Mouse (Mus musculus): ENCODE measurements at regions not wholly inside any gene's neighbourhood (a gene's known extent, or its start where the extent isn't known, plus 50 kb on each side); places are given as distances from the start of the nearest gene placed in this dataset.

DNA sequence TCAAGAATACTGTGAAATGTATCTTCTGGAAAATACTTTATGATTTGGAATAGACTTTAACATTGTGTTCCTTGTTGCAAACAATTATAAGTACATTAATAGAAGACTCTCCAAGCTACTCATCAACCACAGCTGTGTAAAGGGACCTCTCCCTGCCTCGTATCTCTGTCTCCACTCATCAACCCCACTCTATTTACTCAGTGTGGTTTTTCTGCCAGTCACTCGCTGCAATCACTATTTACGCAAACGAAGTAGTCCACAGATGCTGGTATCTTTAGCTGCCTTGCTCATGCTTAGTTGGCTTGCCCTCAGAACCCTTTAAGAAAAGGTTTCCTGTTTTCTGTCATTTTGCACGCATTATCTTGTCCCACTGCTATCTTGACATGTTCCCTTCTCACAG lies 300.1 kb upstream of the B430218F22Rik start:
- Histone ChIP-seq H3K27me3 (ENCODE audit: control insufficient read depth in 1 of 2, insufficient read depth in 2 of 2, low read length in 2 of 2) (no peaks in the 10 kb centered on the region), H3K79me2 (ENCODE audit: control insufficient read depth, insufficient read depth, low read length, poor library complexity) (no peaks in the 10 kb centered on the region), H3K9ac (ENCODE audit: control insufficient read depth, low read depth, low read length, poor library complexity, severe bottlenecking) (no peak overlapping the region), H3K4me3 (ENCODE audit: control insufficient read depth in 1 of 2, insufficient read depth in 1 of 2, low read depth in 2 of 2, low read length in 2 of 2) (no peak overlapping the region), H3K27ac (ENCODE audit: control insufficient read depth, low read depth, low read length) (no peak overlapping the region), H3K36me3 (ENCODE audit: control insufficient read depth in 1 of 2, insufficient read depth in 2 of 2, low read length in 2 of 2) (no peaks in the 10 kb centered on the region), H3K9me3 (replicated peaks; ENCODE audit: insufficient read depth, low read length) (no peaks in the 10 kb centered on the region), H3K4me1 (ENCODE audit: control insufficient read depth in 1 of 2, insufficient read depth in 2 of 2, low read length in 2 of 2) (no peaks in the 10 kb centered on the region)
- DNase-seq (ENCODE audit: low read depth, low spot score): no peak
- TF ChIP-seq POLR2AphosphoS2 (IDR thresholded peaks at IDR 0.05; ENCODE audit: low read length): no peak
- TF ChIP-seq POLR2AphosphoS5 (IDR thresholded peaks at IDR 0.05; ENCODE audit: borderline replicate concordance, low read depth, low read length): no peak
- TF ChIP-seq SIN3A (IDR thresholded peaks at IDR 0.05; ENCODE audit: low read length): no peak
- TF ChIP-seq CTCF (IDR thresholded peaks at IDR 0.05 in 2 of 3, conservative IDR thresholded peaks at IDR 0.05 in 1 of 3; ENCODE audit: control insufficient read depth in 1 of 3, insufficient read depth in 1 of 3, low read depth in 2 of 3, low read length in 3 of 3, poor library complexity in 1 of 3, severe bottlenecking in 1 of 3): no peak
- TF ChIP-seq ZNF384 (IDR thresholded peaks at IDR 0.05; ENCODE audit: low read depth, low read length): no peak
- TF ChIP-seq USF2 (IDR thresholded peaks at IDR 0.05; ENCODE audit: borderline replicate concordance in 1 of 2, insufficient read depth in 1 of 2, low read depth in 1 of 2, low read length in 2 of 2): no peak
- no peak for TF ChIP-seq NELFE (IDR thresholded peaks at IDR 0.05; ENCODE audit: low read depth, low read length)

DNA sequence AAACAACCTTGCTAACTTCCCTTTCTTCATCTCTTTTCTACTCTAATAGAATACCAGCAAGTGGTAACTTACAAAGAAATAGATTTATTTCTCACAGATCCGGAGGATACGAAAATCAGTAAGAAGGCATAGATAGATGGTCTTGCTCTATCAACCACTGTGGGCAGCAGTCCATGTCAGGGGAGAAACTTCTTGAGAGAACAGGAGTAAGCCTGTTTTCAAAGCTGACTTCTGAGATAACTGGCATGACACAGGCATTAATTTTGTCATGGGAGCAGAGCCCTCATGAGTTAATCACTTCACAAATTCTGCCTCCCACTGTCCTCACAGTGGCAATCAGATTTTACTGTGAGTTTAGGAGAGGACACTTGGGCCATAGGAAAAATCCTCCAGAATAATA lies 299.5 kb upstream of the B430218F22Rik start:
- Histone ChIP-seq H3K36me3 (ENCODE audit: control insufficient read depth in 1 of 2, insufficient read depth in 2 of 2, low read length in 2 of 2) (no peaks in the 10 kb centered on the region), H3K27ac (ENCODE audit: control insufficient read depth, low read depth, low read length) (no peak overlapping the region), H3K9me3 (replicated peaks; ENCODE audit: insufficient read depth, low read length) (no peaks in the 10 kb centered on the region), H3K9ac (ENCODE audit: control insufficient read depth, low read depth, low read length, poor library complexity, severe bottlenecking) (no peak overlapping the region), H3K4me3 (ENCODE audit: control insufficient read depth in 1 of 2, insufficient read depth in 1 of 2, low read depth in 2 of 2, low read length in 2 of 2) (no peak overlapping the region), H3K27me3 (ENCODE audit: control insufficient read depth in 1 of 2, insufficient read depth in 2 of 2, low read length in 2 of 2) (no peaks in the 10 kb centered on the region), H3K79me2 (ENCODE audit: control insufficient read depth, insufficient read depth, low read length, poor library complexity) (no peaks in the 10 kb centered on the region), H3K4me1 (ENCODE audit: control insufficient read depth in 1 of 2, insufficient read depth in 2 of 2, low read length in 2 of 2) (no peaks in the 10 kb centered on the region)
- DNase-seq (ENCODE audit: low read depth, low spot score): no peak
- TF ChIP-seq TCF12 (IDR thresholded peaks at IDR 0.05; ENCODE audit: low read depth, low read length): no peak
- TF ChIP-seq POLR2AphosphoS2 (IDR thresholded peaks at IDR 0.05; ENCODE audit: low read length): no peak
- no peak for TF ChIP-seq POLR2A (IDR thresholded peaks at IDR 0.05; ENCODE audit: control insufficient read depth in 1 of 2, insufficient read depth in 1 of 2, low read depth in 1 of 2, low read length in 2 of 2, poor library complexity in 1 of 2)
- TF ChIP-seq ELF1 (IDR thresholded peaks at IDR 0.05; ENCODE audit: low read depth, low read length): no peak
- no peak for TF ChIP-seq SMC3 (IDR thresholded peaks at IDR 0.05; ENCODE audit: low read depth, low read length)
- TF ChIP-seq CHD2 (IDR thresholded peaks at IDR 0.05; ENCODE audit: low read length): no peak
- TF ChIP-seq E2F4 (IDR thresholded peaks at IDR 0.05; ENCODE audit: borderline replicate concordance, low read depth, low read length): no peak
- no peak for TF ChIP-seq MAX (IDR thresholded peaks at IDR 0.05; ENCODE audit: low read length)
- no peak for TF ChIP-seq SIN3A (IDR thresholded peaks at IDR 0.05; ENCODE audit: low read length)
- TF ChIP-seq MXI1 (IDR thresholded peaks at IDR 0.05; ENCODE audit: low read depth, low read length): no peak
- no peak for TF ChIP-seq MEF2A (IDR thresholded peaks at IDR 0.05; ENCODE audit: extremely low read depth, insufficient replicate concordance, low read depth, low read length, poor library complexity, severe bottlenecking)
- TF ChIP-seq MAZ (IDR thresholded peaks at IDR 0.05; ENCODE audit: low read depth, low read length): no peak
- TF ChIP-seq MAFK (IDR thresholded peaks at IDR 0.05; ENCODE audit: borderline replicate concordance, low read depth, low read length): no peak
- TF ChIP-seq CHD1 (IDR thresholded peaks at IDR 0.05; ENCODE audit: low read depth, low read length): no peak
- no peak for TF ChIP-seq RAD21 (IDR thresholded peaks at IDR 0.05; ENCODE audit: low read depth, low read length)

Measured in MEL (cell line).